Mouse (Mus musculus): Measurements from ENCODE around the gene Ccdc69. TPM values are rescaled to one million over a fixed set of nuclear protein-coding genes. Genes with fewer than 3 reads are reported as not detected.

Ccdc69 gene
- total RNA-seq (2012; rRNA removed) (0.31 and 0.72 TPM in 2 replicates), polyA plus RNA-seq (2012; ENCODE audit: insufficient read depth in 1 of 2, insufficient read length in 2 of 2, low read depth in 1 of 2, low replicate concordance in 2 of 2, missing spikeins in 1 of 2) (under 1 TPM in 1 of 2 experiments, not detected in 1; 0.42 TPM)

DNA sequence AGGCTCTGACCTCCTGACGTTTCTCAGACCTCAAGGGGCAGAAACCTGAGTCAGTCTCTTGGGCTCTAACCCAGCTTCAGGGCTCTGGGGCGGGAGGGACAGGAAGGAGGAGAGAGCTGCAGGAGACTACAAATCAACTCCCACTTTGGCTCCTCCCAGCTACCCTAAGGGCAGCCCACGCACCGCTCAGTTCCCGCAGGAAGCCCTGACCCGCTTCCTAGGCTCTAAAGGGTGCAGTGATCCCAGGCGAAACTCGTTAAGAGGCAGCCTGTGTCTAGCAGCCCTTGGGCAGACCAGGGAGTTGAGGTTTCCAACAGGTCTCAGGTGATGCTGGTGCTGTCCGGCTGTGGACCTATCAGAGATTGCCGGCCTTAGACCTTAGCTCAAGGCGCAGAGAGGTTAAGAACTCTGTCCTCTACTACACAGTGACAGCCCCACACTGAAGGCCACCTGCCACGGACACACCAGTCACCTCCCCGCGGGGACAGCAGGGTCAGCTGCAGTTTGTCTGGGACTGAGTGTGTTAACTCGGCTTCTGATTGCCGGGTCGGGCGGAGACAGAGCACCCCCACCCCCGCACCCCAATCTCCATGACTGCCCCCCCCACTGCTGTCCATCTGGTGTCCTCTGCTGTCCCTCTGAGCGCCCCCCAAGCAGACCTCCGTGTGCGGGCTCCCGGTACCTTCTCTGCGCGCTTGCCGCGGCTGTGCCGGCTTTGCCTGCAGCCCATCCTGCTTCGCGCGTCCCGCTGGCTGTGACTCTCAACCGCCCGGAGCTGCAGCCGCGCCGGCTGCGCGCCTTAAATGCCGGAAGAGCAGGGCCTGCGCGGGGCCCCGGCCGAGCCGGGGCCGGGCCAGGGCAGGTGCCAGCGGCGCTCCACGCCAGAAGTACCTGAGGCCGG, at the start of gene Ccdc69:
Gene Ccdc69 (minus strand): TSS at position 801 of the 901 bp plus-strand sequence.
- no peaks in the 10 kb centered on the region for H3K36me3 ChIP-seq (ENCODE audit: control insufficient read depth in 1 of 2, insufficient read depth in 2 of 2, low read length in 2 of 2)
- H3K4me1 ChIP-seq (ENCODE audit: control insufficient read depth in 1 of 2, insufficient read depth in 2 of 2, low read length in 2 of 2), result no peaks in the 10 kb centered on the region; a peak in 1 of 4 replicates
- H3K27ac ChIP-seq (ENCODE audit: control insufficient read depth, low read depth, low read length), result no peak within 1 kb of the TSS
- DNase-seq (ENCODE audit: low read depth, low spot score), result peak; percentile 39
- peaks cover 10 to 11% of the 10 kb centered on the region in 2 experiments for H3K27me3 ChIP-seq (ENCODE audit: control insufficient read depth in 1 of 2, insufficient read depth in 2 of 2, low read length in 2 of 2)
- H3K9ac ChIP-seq (ENCODE audit: control insufficient read depth, low read depth, low read length, poor library complexity, severe bottlenecking), result peak within 1 kb of the TSS; percentile 52
- no peak for TF ChIP-seq POLR2A (IDR thresholded peaks at IDR 0.05; ENCODE audit: control insufficient read depth in 1 of 2, insufficient read depth in 1 of 2, low read depth in 1 of 2, low read length in 2 of 2, poor library complexity in 1 of 2)
- TF ChIP-seq UBTF (IDR thresholded peaks at IDR 0.05; ENCODE audit: borderline replicate concordance, insufficient read depth, low read depth, low read length), result 0 out of 2 replicates have a peak, but pooled peaks have one; percentile 64
- H3K4me3 ChIP-seq (ENCODE audit: control insufficient read depth in 1 of 2, insufficient read depth in 1 of 2, low read depth in 2 of 2, low read length in 2 of 2), result peak within 1 kb of the TSS; percentile 34 to 41; a peak in 3 of 4 replicates
- no peaks in the 10 kb centered on the region for H3K9me3 ChIP-seq (replicated peaks; ENCODE audit: insufficient read depth, low read length)
- no peaks in the 10 kb centered on the region for H3K79me2 ChIP-seq (ENCODE audit: control insufficient read depth, insufficient read depth, low read length, poor library complexity)

DNA sequence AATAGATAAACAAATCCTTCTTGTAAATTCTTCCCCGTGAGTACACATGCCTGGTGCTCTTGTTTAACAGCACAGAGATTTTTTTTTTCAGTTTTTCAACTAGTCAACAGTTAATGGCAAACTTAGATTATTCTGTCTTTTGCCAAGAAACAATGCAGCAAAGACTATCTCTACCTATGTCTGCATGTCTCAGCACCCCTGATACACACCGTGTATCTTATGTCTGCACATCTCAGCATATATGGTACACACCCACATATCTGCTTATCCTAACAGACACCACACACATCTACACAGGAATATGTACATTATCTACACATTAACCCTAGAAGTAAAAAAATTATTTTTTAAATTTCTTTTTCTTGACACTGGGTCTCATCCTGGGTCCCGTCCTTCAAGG, 48.7 kb upstream of the Ccdc69 start:
- H3K27ac ChIP-seq (ENCODE audit: control insufficient read depth, low read depth, low read length), result no peak overlapping the region
- no peak for TF ChIP-seq SMC3 (IDR thresholded peaks at IDR 0.05; ENCODE audit: low read depth, low read length)
- TF ChIP-seq POLR2AphosphoS2 (IDR thresholded peaks at IDR 0.05; ENCODE audit: low read length), result no peak
- TF ChIP-seq POLR2AphosphoS5 (IDR thresholded peaks at IDR 0.05; ENCODE audit: borderline replicate concordance, low read depth, low read length), result no peak
- TF ChIP-seq MAX (IDR thresholded peaks at IDR 0.05; ENCODE audit: low read length), result peak; percentile 17; the same call in 1 of the 2 replicates
- no peak for TF ChIP-seq MYB (IDR thresholded peaks at IDR 0.05; ENCODE audit: low read depth, low read length)
- TF ChIP-seq SIN3A (IDR thresholded peaks at IDR 0.05; ENCODE audit: low read length), result no peak; the same call in 1 of the 2 replicates
- peak; percentile 39 for TF ChIP-seq TAL1 (IDR thresholded peaks at IDR 0.05; ENCODE audit: low read length)
- no peak for TF ChIP-seq MEF2A (IDR thresholded peaks at IDR 0.05; ENCODE audit: extremely low read depth, insufficient replicate concordance, low read depth, low read length, poor library complexity, severe bottlenecking)
- peak; percentile 61 for TF ChIP-seq ETS1 (IDR thresholded peaks at IDR 0.05; ENCODE audit: low read depth, low read length)
- TF ChIP-seq RCOR1 (IDR thresholded peaks at IDR 0.05; ENCODE audit: low read depth, low read length), result peak; percentile 62
- no peak for TF ChIP-seq UBTF (IDR thresholded peaks at IDR 0.05; ENCODE audit: borderline replicate concordance, insufficient read depth, low read depth, low read length)
- TF ChIP-seq RAD21 (IDR thresholded peaks at IDR 0.05; ENCODE audit: low read depth, low read length), result no peak
- TF ChIP-seq NELFE (IDR thresholded peaks at IDR 0.05; ENCODE audit: low read depth, low read length), result no peak
- TF ChIP-seq USF1 (IDR thresholded peaks at IDR 0.05; ENCODE audit: low read depth, low read length), result no peak
- no peak; the same call in 1 of the 2 replicates for TF ChIP-seq MYC (IDR thresholded peaks at IDR 0.05; ENCODE audit: low read depth, low read length)
- peak; percentile 84 for TF ChIP-seq TCF12 (IDR thresholded peaks at IDR 0.05; ENCODE audit: low read depth, low read length)
- no peak for TF ChIP-seq CTCF (IDR thresholded peaks at IDR 0.05 in 2 of 3, conservative IDR thresholded peaks at IDR 0.05 in 1 of 3; ENCODE audit: control insufficient read depth in 1 of 3, insufficient read depth in 1 of 3, low read depth in 2 of 3, low read length in 3 of 3, poor library complexity in 1 of 3, severe bottlenecking in 1 of 3)
- TF ChIP-seq MAZ (IDR thresholded peaks at IDR 0.05; ENCODE audit: low read depth, low read length), result no peak
- peak; percentile 80 to 89 for TF ChIP-seq EP300 (IDR thresholded peaks at IDR 0.05; ENCODE audit: low read depth in 1 of 2, low read length in 2 of 2)
- no peak for TF ChIP-seq ZMIZ1 (IDR thresholded peaks at IDR 0.05; ENCODE audit: low read depth, low read length)
- TF ChIP-seq ELF1 (IDR thresholded peaks at IDR 0.05; ENCODE audit: low read depth, low read length), result no peak
- no peak for TF ChIP-seq TBP (IDR thresholded peaks at IDR 0.05; ENCODE audit: low read depth, low read length)
- TF ChIP-seq BHLHE40 (IDR thresholded peaks at IDR 0.05; ENCODE audit: borderline replicate concordance, low read depth, low read length), result no peak
- no peak for TF ChIP-seq KAT2A (conservative IDR thresholded peaks at IDR 0.05; ENCODE audit: low read depth, low read length)
- TF ChIP-seq E2F4 (IDR thresholded peaks at IDR 0.05; ENCODE audit: borderline replicate concordance, low read depth, low read length), result no peak
- 0 out of 2 replicates have a peak, but pooled peaks have one; percentile 27 for TF ChIP-seq MAFK (IDR thresholded peaks at IDR 0.05; ENCODE audit: borderline replicate concordance, low read depth, low read length)
- TF ChIP-seq ZNF384 (IDR thresholded peaks at IDR 0.05; ENCODE audit: low read depth, low read length), result peak; percentile 68
- TF ChIP-seq ZKSCAN1 (IDR thresholded peaks at IDR 0.05; ENCODE audit: low read depth, low read length), result no peak

More for the DNA sequence above, 48.7 kb upstream of the Ccdc69 start:
- Histone ChIP-seq H3K79me2 (ENCODE audit: control insufficient read depth, insufficient read depth, low read length, poor library complexity) (no peaks in the 10 kb centered on the region), H3K27me3 (ENCODE audit: control insufficient read depth in 1 of 2, insufficient read depth in 2 of 2, low read length in 2 of 2) (no peaks in the 10 kb centered on the region), H3K9me3 (replicated peaks; ENCODE audit: insufficient read depth, low read length) (no peaks in the 10 kb centered on the region), H3K4me3 (ENCODE audit: control insufficient read depth in 1 of 2, insufficient read depth in 1 of 2, low read depth in 2 of 2, low read length in 2 of 2) (no peak overlapping the region), H3K4me1 (ENCODE audit: control insufficient read depth in 1 of 2, insufficient read depth in 2 of 2, low read length in 2 of 2) (peaks cover 25 to 36% of the 10 kb centered on the region in 2 experiments), H3K9ac (ENCODE audit: control insufficient read depth, low read depth, low read length, poor library complexity, severe bottlenecking) (no peak overlapping the region), H3K36me3 (ENCODE audit: control insufficient read depth in 1 of 2, insufficient read depth in 2 of 2, low read length in 2 of 2) (peaks cover 0 to 36% of the 10 kb centered on the region in 2 experiments; a peak in 2 of 4 replicates)
- peak; percentile 65 for DNase-seq (ENCODE audit: low read depth, low spot score)

All from MEL (cell line).